Mouse (Mus musculus) heart, embryonic 11.5 days (tissue): Measurements from ENCODE around the gene Igdcc3. TPM values are rescaled to one million over a fixed set of nuclear protein-coding genes. Genes with fewer than 3 reads are reported as not detected.
"Not testable (repeated sequence)": the region's sequence is repeated elsewhere in the genome, so short reads cannot be mapped to it uniquely, and the experiment has no call there.

ENCODE experiments used
- ATAC-seq: fragments of 200-750 bp; cut with Nextera tagmentation; replicated peaks from 2 replicates; pipeline ENCODE4 v1.8.0; 2017; ENCODE audit warnings: moderate library complexity; ENCODE audit not compliant: insufficient number of reproducible peaks, low FRiP score, low TSS enrichment
- H3K27ac ChIP-seq: fragments of 300-500 bp; sonication (generic); 2 replicates; pipeline ENCODE4 v1.5.1; 2014; ENCODE audit warnings: mild to moderate bottlenecking, low read depth, low read length
- H3K27me3 ChIP-seq: fragments of 300-500 bp; sonication (generic); 2 replicates; pipeline ENCODE4 v1.6.1; 2014; ENCODE audit warnings: mild to moderate bottlenecking, low read length, mixed read lengths; ENCODE audit not compliant: control insufficient read depth, insufficient read depth
- H3K36me3 ChIP-seq: fragments of 300-500 bp; sonication (generic); 2 replicates; pipeline ENCODE4 v1.6.1; 2014; ENCODE audit warnings: mild to moderate bottlenecking, low read length, moderate library complexity, mixed read lengths; ENCODE audit not compliant: control insufficient read depth, insufficient read depth
- H3K4me1 ChIP-seq: fragments of 300-500 bp; sonication (generic); 2 replicates; pipeline ENCODE4 v1.6.1; 2014; ENCODE audit warnings: low read length; ENCODE audit not compliant: control insufficient read depth, insufficient read depth
- H3K4me2 ChIP-seq: fragments of 300-500 bp; sonication (generic); 2 replicates; pipeline ENCODE4 v1.6.1; 2014; ENCODE audit warnings: mild to moderate bottlenecking, moderate library complexity
- H3K4me3 ChIP-seq: fragments of 300-500 bp; sonication (generic); 2 replicates; pipeline ENCODE4 v1.5.1; 2014; ENCODE audit warnings: low read depth, low read length
- H3K9ac ChIP-seq: fragments of 300-500 bp; sonication (generic); 2 replicates; pipeline ENCODE4 v1.6.1; 2014; ENCODE audit warnings: mild to moderate bottlenecking, low read depth, low read length, moderate library complexity
- H3K9me3 ChIP-seq: fragments of 300-500 bp; sonication (generic); replicated peaks from 2 replicates; pipeline ENCODE4 v1.6.1; 2016; ENCODE audit warnings: low read length; ENCODE audit not compliant: control insufficient read depth
- WGBS: fragments of 180-500 bp; shearing (Covaris S2); extraction: QIAGEN DNeasy Blood & Tissue Kit; methylation state at CpG from one replicate; pipeline ENCODE4 v1.1.7; 2014; ENCODE audit not compliant: insufficient replicate concordance; 5-methylcytosine and 5-hydroxymethylcytosine counted together
- polyA plus RNA-seq: library from polyadenylated mRNA; unstranded; fragments of >200 nt; fragmentation: Nextera tagmentation; extraction: Ambion mirVana; gene quantifications from 2 replicates; pipeline ENCODE4 v1.2.1, GENCODE M21; 2014

The Igdcc3 gene
- polyA plus RNA-seq, 1 experiment from 2014 or later: 6.3 TPM

DNA sequence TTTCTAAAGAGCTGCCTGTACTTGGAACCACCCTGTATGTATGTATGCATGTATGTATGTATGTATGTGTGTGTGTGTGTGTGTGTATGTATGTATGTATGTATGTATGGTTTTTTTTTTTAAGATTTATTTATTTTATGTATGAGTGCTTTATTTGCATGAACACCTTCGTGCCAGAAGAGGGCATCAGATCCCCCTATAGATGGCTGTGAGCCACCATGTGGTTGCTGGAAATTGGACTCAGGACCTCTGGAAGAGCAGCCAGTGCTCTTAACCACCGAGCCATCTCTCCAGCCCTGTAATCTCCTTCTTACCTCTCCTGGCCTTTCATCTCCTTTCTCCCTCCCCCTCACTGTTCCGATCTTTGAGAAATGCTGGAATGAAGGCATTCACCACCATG lies 79.4 kb downstream of the Igdcc3 start:
- H3K9me3 ChIP-seq, H3K27me3 ChIP-seq, H3K9ac ChIP-seq, H3K36me3 ChIP-seq, H3K4me2 ChIP-seq, H3K27ac ChIP-seq, H3K4me3 ChIP-seq, ATAC-seq: not testable (repeated sequence)
- H3K4me1 ChIP-seq: peaks cover 11% of the 10 kb centered on the region
- WGBS: 37% methylated on average over 3 of the region's 3 CpGs

DNA sequence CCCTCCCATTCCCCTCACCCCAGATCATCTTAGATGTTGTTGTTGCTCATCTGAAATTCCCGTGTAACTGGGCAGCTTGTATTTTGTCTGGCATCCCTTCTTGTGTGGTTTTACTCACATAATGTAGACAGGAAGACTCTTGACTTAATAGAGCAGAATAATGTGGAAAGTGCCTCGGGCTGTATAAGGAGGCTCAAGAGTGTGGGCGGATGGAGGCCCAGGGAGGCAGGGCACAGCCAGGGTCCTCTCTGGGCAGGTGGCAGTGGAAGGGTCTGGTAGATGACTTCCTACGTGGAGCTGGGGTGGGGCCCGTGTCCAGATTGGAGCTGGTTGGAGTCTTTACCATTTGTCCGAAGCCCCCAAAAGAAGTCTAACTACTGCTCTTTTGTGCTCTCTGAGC lies 82.9 kb downstream of the Igdcc3 start:
- H3K4me2 ChIP-seq: no peak overlapping the region
- no peak overlapping the region for H3K9ac ChIP-seq
- no peaks in the 10 kb centered on the region for H3K27me3 ChIP-seq
- WGBS: 73% methylated on average over 6 of the region's 6 CpGs
- H3K4me1 ChIP-seq: no peaks in the 10 kb centered on the region
- H3K4me3 ChIP-seq: no peak overlapping the region
- H3K9me3 ChIP-seq: no peaks in the 10 kb centered on the region
- H3K27ac ChIP-seq: no peak overlapping the region
- H3K36me3 ChIP-seq: no peaks in the 10 kb centered on the region
- no peak for ATAC-seq

DNA sequence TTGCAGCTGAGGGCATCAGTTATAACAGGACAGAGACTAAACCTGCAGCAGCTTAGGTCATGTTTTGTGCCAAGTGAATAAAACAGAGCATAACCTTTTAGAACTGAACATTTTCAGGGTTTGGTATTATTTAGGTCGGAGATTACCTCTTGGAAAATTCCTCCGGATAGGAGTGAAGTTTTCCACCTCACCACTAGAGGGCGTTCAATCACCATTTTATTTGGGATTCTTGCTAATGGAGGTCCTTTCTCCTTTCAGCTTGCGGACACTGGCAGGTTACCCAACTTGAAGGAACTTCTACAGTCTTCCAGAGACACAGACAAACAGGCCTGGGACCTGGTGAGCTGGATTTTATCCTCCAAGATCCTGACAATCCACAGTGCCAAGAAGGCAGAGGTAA lies 84.8 kb downstream of the Igdcc3 start:
- H3K36me3 ChIP-seq: peaks cover 3% of the 10 kb centered on the region; the same call in 1 of the 2 replicates
- no peak overlapping the region for H3K27ac ChIP-seq
- H3K4me2 ChIP-seq: no peak overlapping the region
- H3K4me1 ChIP-seq: no peaks in the 10 kb centered on the region
- H3K27me3 ChIP-seq: no peaks in the 10 kb centered on the region
- no peak overlapping the region for H3K9ac ChIP-seq
- no peaks in the 10 kb centered on the region for H3K9me3 ChIP-seq
- 35% methylated on average over 4 of the region's 4 CpGs for WGBS
- no peak overlapping the region for H3K4me3 ChIP-seq
- no peak for ATAC-seq

DNA sequence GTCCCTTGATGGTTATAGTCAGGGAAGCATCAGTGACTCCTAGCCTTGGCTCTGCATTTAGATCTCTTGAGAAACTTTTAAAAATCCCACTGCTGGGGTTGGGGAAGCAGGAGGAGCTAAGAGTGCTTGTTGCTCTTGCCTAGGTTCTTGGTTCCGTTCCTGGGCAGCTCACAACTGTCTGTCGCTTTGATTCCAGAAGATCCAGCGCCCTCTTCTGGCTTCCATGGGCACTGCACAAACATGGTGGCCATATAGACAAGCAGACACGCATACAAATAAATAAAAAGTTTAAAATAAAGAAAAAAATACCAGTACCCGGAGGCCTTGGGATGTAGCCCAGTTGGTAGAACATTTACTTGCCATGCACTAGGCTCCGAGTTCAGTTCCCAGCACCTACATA lies 89.3 kb downstream of the Igdcc3 start:
- Histone ChIP-seq H3K4me2 (no peak overlapping the region), H3K9me3 (no peaks in the 10 kb centered on the region), H3K27me3 (no peaks in the 10 kb centered on the region), H3K4me1 (0 out of 2 replicates have a peak, but pooled peaks cover 3% of the 10 kb centered on the region), H3K9ac (no peak overlapping the region), H3K27ac (no peak overlapping the region), H3K36me3 (peaks cover 3% of the 10 kb centered on the region; the same call in 1 of the 2 replicates), H3K4me3 (no peak overlapping the region)
- ATAC-seq: no peak
- WGBS: 67% methylated on average over 6 of the region's 6 CpGs

DNA sequence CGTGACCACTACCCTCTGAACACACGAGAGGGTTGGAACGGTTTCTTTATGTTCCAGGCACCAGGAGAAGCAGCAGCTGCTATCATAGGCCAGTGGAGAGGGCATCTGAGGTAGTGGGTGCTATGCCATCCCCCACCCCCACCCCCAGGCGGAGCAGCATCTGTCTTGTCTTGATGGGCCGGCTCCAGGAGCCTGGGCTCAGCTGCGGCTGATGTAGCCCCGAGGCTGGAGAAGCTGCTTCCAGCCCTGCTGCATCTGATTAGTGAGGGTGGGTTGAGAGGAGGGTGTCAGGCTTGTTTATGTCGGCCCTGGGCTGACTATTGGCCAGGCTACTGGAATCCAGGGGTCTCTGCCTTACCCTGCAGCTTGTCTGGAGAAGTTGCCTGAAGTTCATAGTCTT lies 90.3 kb downstream of the Igdcc3 start:
- Histone ChIP-seq H3K9me3 (no peaks in the 10 kb centered on the region), H3K9ac (no peak overlapping the region), H3K36me3 (peaks cover 3% of the 10 kb centered on the region; the same call in 1 of the 2 replicates), H3K27me3 (no peaks in the 10 kb centered on the region), H3K27ac (no peak overlapping the region), H3K4me3 (no peak overlapping the region), H3K4me2 (no peak overlapping the region), H3K4me1 (0 out of 2 replicates have a peak, but pooled peaks cover 3% of the 10 kb centered on the region)
- 59% methylated on average over 8 of the region's 8 CpGs for WGBS
- ATAC-seq: no peak

DNA sequence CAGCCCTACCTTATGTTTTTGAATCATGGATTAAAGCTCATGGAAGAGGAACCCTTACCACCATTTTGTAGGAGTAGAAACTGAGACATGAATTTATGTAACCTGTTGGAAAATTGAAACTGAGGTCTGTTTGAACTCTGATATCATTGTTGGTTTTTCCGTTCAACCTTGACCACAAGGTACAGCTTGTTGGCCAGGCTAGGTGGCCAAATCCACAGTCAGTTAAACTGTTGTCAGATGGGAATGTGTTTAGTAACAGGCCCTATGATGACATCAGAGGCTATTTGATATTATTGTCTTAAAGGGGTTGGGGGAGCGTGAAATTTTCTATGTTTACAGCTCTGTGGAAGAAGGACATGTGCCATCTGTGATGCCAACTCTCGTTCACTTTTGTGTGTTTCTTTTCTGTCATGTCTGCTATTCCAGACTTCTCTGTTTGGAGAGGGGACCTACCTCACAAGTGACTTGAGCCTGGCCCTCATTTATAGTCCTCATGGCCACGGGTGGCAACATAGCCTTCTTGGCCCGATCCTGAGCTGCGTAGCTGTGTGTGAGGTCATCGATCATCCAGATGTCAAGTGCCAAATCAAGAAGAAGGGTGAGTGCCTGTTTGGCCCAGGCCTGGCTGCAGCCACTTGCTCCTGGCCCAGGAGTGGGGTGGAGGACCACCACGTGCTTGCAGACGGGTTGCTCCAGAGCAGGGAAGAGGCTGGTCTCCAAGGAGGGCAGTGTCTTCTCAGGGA lies 92.4 kb downstream of the Igdcc3 start:
- Histone ChIP-seq H3K4me1 (peaks cover 3% of the 10 kb centered on the region; the same call in 1 of the 2 replicates), H3K9ac (no peak overlapping the region), H3K4me2 (no peak overlapping the region), H3K4me3 (no peak overlapping the region), H3K36me3 (peaks cover 3% of the 10 kb centered on the region; the same call in 1 of the 2 replicates), H3K27ac (no peak overlapping the region), H3K27me3 (no peaks in the 10 kb centered on the region), H3K9me3 (no peaks in the 10 kb centered on the region)
- ATAC-seq: no peak
- WGBS: 84% methylated on average over 9 of the region's 9 CpGs

DNA sequence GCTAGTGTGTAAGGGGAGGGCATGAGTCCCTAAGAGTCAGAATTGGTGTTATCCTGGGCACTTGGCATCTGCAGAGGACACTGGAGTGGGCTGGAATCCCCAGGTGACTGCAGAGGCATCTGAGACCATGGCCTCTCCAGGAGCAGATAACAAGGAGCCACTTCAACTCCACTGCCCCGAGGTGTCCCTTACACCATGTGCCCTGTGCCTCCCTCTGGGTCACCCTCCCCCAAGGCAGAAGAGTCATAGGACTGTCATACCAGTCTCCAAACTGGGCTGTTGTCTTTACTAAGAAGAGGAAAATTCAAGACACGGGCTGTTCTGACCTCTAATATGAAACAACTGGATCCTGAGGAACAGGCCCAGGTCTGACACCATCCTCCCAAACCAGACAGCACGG lies 93.7 kb downstream of the Igdcc3 start:
- peaks cover 3% of the 10 kb centered on the region; the same call in 1 of the 2 replicates for H3K4me1 ChIP-seq
- H3K36me3 ChIP-seq: peaks cover 3% of the 10 kb centered on the region; the same call in 1 of the 2 replicates
- no peaks in the 10 kb centered on the region for H3K27me3 ChIP-seq
- no peak overlapping the region for H3K4me2 ChIP-seq
- 76% methylated on average over 3 of the region's 3 CpGs for WGBS
- no peak overlapping the region for H3K27ac ChIP-seq
- H3K9me3 ChIP-seq: no peaks in the 10 kb centered on the region
- ATAC-seq: no peak
- H3K9ac ChIP-seq: no peak overlapping the region
- no peak overlapping the region for H3K4me3 ChIP-seq
